Mouse (Mus musculus): Measurements from ENCODE around the gene B4galnt2. TPM values are rescaled to one million over a fixed set of nuclear protein-coding genes. Genes with fewer than 3 reads are reported as not detected.

The B4galnt2 gene
- under 1 TPM in 1 of 2 experiments, not detected in 1; 0.14 TPM for polyA plus RNA-seq (2017; shearing (Covaris generic))

DNA sequence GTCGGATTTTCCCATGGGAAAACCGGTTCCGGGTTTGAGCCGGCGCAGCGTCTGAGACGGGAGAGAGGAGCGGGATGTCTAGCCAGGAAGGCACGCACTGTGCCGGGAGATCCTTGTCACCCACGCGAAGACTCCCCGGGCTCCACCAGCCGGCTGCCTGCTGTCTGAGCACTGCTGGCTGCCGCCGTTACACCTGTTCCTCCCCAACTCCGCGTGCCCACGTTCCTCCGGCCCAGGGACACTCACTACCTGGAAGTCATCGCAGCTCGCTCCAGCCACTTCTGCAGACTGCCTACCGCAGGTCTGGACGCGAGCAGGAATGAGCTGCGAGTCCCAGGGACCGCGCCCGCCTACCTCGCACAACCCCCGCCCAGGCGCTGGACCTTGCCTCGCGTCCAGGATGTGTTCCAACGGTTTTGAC lies at the start of gene B4galnt2:
B4galnt2 (minus strand) TSS at position 321 of the 421 bp plus-strand sequence.

DNA sequence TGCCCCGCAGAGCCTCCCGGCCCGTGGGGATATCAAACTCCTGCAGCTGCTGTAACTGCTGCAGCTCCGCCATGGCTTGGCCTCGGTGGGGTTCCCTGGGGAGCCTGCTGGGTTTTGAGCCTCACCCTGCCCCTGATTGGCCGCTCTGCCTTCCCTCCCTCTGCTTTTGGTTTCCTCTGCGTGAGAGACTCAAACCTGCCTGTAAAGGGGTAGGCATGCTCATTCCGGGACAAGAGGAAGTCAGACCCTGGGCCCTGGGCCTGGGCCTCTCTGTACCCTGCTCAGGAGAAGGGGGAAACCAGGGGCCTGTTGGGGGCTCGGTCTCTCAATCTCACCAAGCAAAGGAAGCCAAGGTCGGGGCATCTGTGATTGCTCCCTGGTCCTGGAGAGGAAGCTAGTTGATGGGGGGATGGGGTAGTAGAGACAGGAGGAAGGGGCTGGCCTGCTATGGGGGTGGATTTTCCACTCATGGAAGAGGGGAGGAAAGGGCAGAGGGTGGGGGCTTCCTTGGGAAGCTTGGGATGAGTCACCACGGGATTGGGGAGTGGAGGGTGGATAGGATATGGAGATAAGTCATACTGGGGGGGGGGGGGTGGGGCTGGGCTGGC lies 72.5 kb downstream of the B4galnt2 start, which contains the start of gene Abi3:
Abi3 (minus strand) TSS at position 403 of the 608 bp plus-strand sequence.

DNA sequence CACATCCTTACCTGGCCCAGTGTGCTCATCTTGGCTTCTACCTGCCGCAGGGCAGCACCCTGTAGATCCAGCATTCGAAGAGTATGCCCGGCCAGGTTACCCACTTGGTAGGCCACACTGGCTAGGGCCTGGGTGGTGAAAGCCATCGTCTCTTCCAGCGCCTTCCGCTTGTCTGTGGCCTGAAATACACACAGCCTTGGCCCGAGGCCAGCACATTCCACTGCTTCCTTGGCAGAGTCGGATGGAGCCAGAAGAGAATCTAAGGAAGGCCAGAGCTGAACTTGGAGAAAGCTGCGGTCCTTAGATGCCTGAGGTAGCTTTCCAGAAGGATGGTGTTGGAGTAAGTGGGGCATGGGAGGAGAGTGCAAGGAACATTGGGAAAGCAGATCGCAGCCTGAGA lies 77.6 kb downstream of the B4galnt2 start, which contains the start of gene Gngt2:
Gngt2 (plus strand) TSS at position 158 of the 400 bp plus-strand sequence.

DNA sequence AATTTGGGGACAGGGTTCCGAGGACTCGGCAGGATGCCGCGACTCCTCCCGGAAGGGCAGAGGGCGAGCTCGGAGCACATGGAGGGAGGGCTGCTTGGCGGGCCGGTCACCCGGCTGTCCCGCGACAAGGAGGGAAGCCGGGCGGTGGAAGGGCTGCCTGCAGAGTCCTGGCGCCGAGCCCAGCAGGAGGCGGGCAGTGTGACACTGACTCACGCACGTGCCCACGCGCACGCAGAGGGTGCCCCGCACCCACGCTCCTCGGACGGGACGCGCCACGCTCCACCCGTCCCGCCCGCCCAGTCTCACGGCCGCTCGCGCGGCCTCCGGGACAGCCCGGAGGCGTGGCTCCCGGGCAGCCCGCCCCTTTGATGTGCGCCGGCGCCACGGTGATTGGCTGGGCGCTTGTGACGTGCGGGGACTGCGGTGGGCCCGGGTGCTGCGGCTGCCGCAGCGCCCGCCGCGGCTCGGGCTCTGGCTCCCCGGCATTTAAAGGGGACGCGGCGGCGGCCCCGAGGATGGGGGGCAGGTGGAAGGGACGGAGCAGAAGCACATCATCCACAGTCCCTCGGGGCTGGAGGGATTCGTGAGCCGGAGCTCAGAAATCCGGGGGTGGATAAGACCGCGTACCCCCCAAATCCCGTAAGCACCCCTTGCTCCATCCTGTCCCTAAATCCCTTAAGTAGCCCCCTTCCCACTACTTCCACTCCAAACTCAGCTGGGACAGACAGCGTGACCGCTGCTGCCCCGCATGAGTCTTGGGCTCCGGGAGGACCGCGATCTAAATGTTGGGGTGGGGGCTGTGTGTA lies 90.4 kb downstream of the B4galnt2 start, which contains the start of gene Phospho1:
Phospho1 (plus strand) TSS at position 429 of the 806 bp plus-strand sequence.

Other genes starting within 250 kb of the B4galnt2 start
- 10 to 100 TPM; 66.5 to 68.5 TPM for gene Phb, start 247.9 kb downstream of the B4galnt2 start, polyA plus RNA-seq (2017; shearing (Covaris generic))
- gene Zfp652, start 202.2 kb downstream of the B4galnt2 start, polyA plus RNA-seq (2017; shearing (Covaris generic)), result 10 to 100 TPM; 11.4 to 22.0 TPM
- 1 to 10 TPM; 1.2 to 1.3 TPM for gene B130006D01Rik, start 191.3 kb downstream of the B4galnt2 start, polyA plus RNA-seq (2017; shearing (Covaris generic))
- not detected for gene Phospho1, start 90.4 kb downstream of the B4galnt2 start, polyA plus RNA-seq (2017; shearing (Covaris generic))
- 10 to 100 TPM; 29.6 to 32.0 TPM for gene Gngt2, start 77.7 kb downstream of the B4galnt2 start, polyA plus RNA-seq (2017; shearing (Covaris generic))
- 10 to 100 TPM; 52.3 to 53.0 TPM for gene Abi3, start 72.4 kb downstream of the B4galnt2 start, polyA plus RNA-seq (2017; shearing (Covaris generic))
- 1 to 10 TPM in 1 of 2 experiments, under 1 TPM in 1; 0.12 to 1.4 TPM for gene Igf2bp1, start 91.0 kb upstream of the B4galnt2 start, polyA plus RNA-seq (2017; shearing (Covaris generic))
- not detected for gene Gip, start 109.7 kb upstream of the B4galnt2 start, polyA plus RNA-seq (2017; shearing (Covaris generic))
- 10 to 100 TPM; 82.6 to 87.8 TPM for gene Snf8, start 120.0 kb upstream of the B4galnt2 start, polyA plus RNA-seq (2017; shearing (Covaris generic))
- gene Ube2z, start 150.5 kb upstream of the B4galnt2 start, polyA plus RNA-seq (2017; shearing (Covaris generic)), result 10 to 100 TPM; 42.9 to 43.9 TPM
- gene Atp5g1, start 160.8 kb upstream of the B4galnt2 start, polyA plus RNA-seq (2017; shearing (Covaris generic)), result 100 to 1,000 TPM; 302 to 318 TPM
- gene Calcoco2, start 197.1 kb upstream of the B4galnt2 start, polyA plus RNA-seq (2017; shearing (Covaris generic)), result under 1 TPM in 1 of 2 experiments, not detected in 1; 0.27 TPM
- gene Ttll6, start 218.9 kb upstream of the B4galnt2 start, polyA plus RNA-seq (2017; shearing (Covaris generic)), result under 1 TPM; 0.06 to 0.23 TPM

Data from inflammation-experienced regulatory T-cells (primary cell).